Mouse (Mus musculus): Measurements from ENCODE around the gene Gpr89. TPM values are rescaled to one million over a fixed set of nuclear protein-coding genes. Genes with fewer than 3 reads are reported as not detected.

Gene Gpr89
- total RNA-seq, 1 experiment from 2014 or later = 12.8 TPM

DNA sequence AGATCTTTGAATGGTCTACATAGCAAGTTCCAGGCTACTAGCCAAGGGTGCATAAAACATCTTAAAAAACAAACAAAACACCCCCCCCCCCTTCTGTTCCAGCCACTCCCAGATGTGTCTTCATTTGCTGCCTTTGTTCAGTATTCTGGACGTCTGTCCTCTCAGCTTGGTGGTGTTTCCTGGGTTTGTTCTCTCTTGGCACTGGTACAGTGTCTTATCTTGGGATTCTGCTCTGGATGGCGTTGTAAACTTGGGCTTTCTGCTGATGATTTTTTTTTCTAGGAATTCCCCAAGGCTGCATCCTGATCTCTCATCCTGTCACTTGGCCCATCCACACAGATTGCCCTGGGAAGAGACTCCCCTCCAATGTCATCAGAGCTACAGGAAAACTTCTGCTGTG, 68.7 kb downstream of the Gpr89 start:
- ATAC-seq (replicated peaks in 1 of 2; ENCODE audit: insufficient read depth in 1 of 2, low FRiP score in 2 of 2, low TSS enrichment in 1 of 2, low read depth in 1 of 2, poor library complexity in 2 of 2, severe bottlenecking in 2 of 2) = 0 out of 4 replicates have a peak, but pooled peaks of 1 of the 2 experiments have one; percentile 7

DNA sequence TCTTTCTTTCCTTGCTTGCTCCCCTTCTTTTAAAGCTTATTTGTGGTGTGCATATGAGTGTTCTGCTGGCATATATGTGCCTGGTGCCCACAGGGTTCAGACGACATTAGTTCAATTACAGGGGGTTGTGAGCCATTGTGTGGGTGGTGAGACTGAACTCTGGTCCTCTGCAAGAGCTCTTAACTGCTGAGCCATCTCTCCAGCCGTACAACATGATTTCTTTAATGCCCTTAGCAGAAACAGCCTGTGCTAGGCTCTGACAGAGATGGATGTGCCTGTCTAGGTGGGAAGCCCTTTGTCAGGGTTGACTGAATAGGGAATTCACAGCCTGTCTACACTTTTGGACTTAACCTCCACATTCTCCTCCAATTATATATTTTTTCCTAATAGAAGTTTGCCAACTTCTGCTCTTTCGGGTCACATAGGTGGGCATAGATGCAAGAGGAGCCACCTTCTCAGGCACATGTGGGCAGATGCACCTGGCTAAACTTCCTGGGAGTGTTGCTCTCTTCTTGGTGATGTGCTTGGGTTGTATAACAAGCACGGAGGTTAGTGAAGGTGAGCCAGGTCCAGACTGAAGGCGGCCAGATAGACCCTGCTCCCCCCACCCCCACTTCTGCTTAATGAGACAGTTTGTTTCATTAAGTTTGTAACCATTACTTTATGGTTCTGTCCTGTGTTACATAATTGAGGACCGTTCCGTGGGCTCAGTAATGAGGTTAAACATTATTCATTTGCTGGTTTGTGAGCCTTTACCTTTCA, 70.4 kb downstream of the Gpr89 start:
- no peak for ATAC-seq (replicated peaks in 1 of 2; ENCODE audit: insufficient read depth in 1 of 2, low FRiP score in 2 of 2, low TSS enrichment in 1 of 2, low read depth in 1 of 2, poor library complexity in 2 of 2, severe bottlenecking in 2 of 2)

GRCm38 (mm10) chr3:96832930-96833329, 72.2 kb downstream of the Gpr89 start:
- ATAC-seq (replicated peaks in 1 of 2; ENCODE audit: insufficient read depth in 1 of 2, low FRiP score in 2 of 2, low TSS enrichment in 1 of 2, low read depth in 1 of 2, poor library complexity in 2 of 2, severe bottlenecking in 2 of 2) = no peak

- ATAC-seq (replicated peaks in 1 of 2; ENCODE audit: insufficient read depth in 1 of 2, low FRiP score in 2 of 2, low TSS enrichment in 1 of 2, low read depth in 1 of 2, poor library complexity in 2 of 2, severe bottlenecking in 2 of 2) = no peak
Observed at GRCm38 (mm10) chr3:96829856-96830255, 75.3 kb downstream of the Gpr89 start.

- ATAC-seq (replicated peaks in 1 of 2; ENCODE audit: insufficient read depth in 1 of 2, low FRiP score in 2 of 2, low TSS enrichment in 1 of 2, low read depth in 1 of 2, poor library complexity in 2 of 2, severe bottlenecking in 2 of 2) = no peak
Observed at GRCm38 (mm10) chr3:96828984-96829383, 76.2 kb downstream of the Gpr89 start, which contains the start of the genes Pdzk1 and Cd160. Gene Pdzk1, plus strand, starts transcription at chr3:96829284. Gene Cd160, minus strand, starts transcription at chr3:96829351.

DNA sequence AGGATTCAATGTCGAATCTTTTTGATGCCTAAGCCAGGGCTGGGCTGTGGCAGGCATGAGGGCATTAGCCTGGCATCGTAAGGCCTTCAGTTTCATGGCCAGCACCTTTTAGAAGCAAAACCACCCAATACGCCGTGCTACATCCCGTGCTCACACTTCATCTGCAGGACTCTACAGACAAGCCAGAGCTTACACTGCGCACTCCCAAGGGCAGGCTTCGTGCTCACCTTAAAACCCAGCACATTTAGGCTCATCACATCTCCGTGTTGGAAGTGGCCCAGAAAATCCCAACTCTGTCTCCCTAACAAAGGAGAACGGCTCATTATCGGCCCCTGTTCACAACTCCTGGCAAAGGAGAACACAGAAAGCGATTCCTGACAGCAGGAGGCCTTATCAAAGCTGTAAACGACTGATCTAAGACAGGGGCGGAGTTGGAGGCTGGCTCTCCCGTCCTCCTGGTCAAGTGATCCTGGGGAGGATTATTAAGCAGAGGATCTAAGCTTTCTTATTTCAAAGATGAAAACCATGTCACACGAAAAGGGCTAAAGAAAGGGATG, 76.8 kb downstream of the Gpr89 start:
- no peak for ATAC-seq (replicated peaks in 1 of 2; ENCODE audit: insufficient read depth in 1 of 2, low FRiP score in 2 of 2, low TSS enrichment in 1 of 2, low read depth in 1 of 2, poor library complexity in 2 of 2, severe bottlenecking in 2 of 2)

- no peak for ATAC-seq (replicated peaks in 1 of 2; ENCODE audit: insufficient read depth in 1 of 2, low FRiP score in 2 of 2, low TSS enrichment in 1 of 2, low read depth in 1 of 2, poor library complexity in 2 of 2, severe bottlenecking in 2 of 2)
Observed at GRCm38 (mm10) chr3:96825261-96825660, 79.9 kb downstream of the Gpr89 start.

- no peak for ATAC-seq (replicated peaks in 1 of 2; ENCODE audit: insufficient read depth in 1 of 2, low FRiP score in 2 of 2, low TSS enrichment in 1 of 2, low read depth in 1 of 2, poor library complexity in 2 of 2, severe bottlenecking in 2 of 2)
Observed at GRCm38 (mm10) chr3:96824614-96825013, 80.5 kb downstream of the Gpr89 start.

DNA sequence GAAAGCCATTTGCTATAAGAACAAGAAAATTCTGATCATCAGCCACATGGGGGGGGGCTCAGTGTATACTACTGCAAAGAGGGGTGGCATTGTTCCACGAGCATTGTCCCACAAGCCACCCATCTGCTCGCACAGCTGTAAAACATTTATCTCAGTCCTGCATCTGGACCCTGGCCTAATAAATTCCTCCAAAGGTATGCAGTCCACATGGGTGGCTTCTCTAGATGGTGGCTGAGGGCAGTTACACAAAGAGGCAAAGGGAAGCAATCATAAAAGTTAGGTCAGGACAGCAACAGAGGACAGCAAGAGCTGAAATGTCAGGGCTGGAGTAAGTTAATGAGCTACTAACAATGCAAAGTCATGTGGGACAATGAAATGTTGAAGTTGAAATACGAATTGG, 81.4 kb downstream of the Gpr89 start:
- ATAC-seq (replicated peaks in 1 of 2; ENCODE audit: insufficient read depth in 1 of 2, low FRiP score in 2 of 2, low TSS enrichment in 1 of 2, low read depth in 1 of 2, poor library complexity in 2 of 2, severe bottlenecking in 2 of 2) = no peak

DNA sequence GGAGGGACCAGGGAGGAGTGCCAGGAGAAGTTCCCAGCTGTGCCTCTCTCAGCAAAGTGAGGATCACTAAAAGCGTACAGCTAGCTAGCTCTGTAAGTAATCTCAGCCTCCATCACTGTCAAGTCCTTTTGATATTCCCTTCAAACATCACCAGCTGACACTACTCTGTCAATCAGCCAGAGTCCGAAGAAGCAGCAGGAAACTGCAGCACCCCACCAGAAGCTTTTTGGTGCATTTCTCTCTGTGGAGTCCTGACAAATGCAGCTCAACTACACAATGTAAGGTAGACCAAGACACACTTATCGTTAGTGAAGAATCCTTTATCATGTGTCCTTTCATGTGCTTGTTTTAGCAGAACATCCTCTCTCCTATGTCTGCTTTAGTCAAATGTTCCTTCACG, 83.6 kb downstream of the Gpr89 start:
- no peak for ATAC-seq (replicated peaks in 1 of 2; ENCODE audit: insufficient read depth in 1 of 2, low FRiP score in 2 of 2, low TSS enrichment in 1 of 2, low read depth in 1 of 2, poor library complexity in 2 of 2, severe bottlenecking in 2 of 2)

GRCm38 (mm10) chr3:96820116-96820915, 84.8 kb downstream of the Gpr89 start:
- no peak for ATAC-seq (replicated peaks in 1 of 2; ENCODE audit: insufficient read depth in 1 of 2, low FRiP score in 2 of 2, low TSS enrichment in 1 of 2, low read depth in 1 of 2, poor library complexity in 2 of 2, severe bottlenecking in 2 of 2)

Other genes starting within 250 kb of the Gpr89 start
- gene Ankrd35, start 235.2 kb downstream of the Gpr89 start, total RNA-seq (2017) = 0.06 TPM in 1 of 2 replicates, not detected in the other
- 13.1 and 19.0 TPM in 2 replicates for gene Pias3, start 209.0 kb downstream of the Gpr89 start, total RNA-seq (2017)
- gene Nudt17, start 196.8 kb downstream of the Gpr89 start, total RNA-seq (2017) = not detected in 2 replicates
- 23.1 and 24.8 TPM in 2 replicates for gene Polr3c, start 177.7 kb downstream of the Gpr89 start, total RNA-seq (2017)
- gene Rnf115, start 177.7 kb downstream of the Gpr89 start, total RNA-seq (2017) = 78.4 and 100 TPM in 2 replicates
- 0.45 and 2.3 TPM in 2 replicates for gene Pdzk1, start 76.1 kb downstream of the Gpr89 start, total RNA-seq (2017)
- gene Cd160, start 76.0 kb downstream of the Gpr89 start, total RNA-seq (2017) = 0.38 and 1.8 TPM in 2 replicates
- 0.19 TPM in 1 of 2 replicates, not detected in the other for gene Gja5, start 653 bp downstream of the Gpr89 start, total RNA-seq (2017)
- gene Gja8, start 20.7 kb upstream of the Gpr89 start, total RNA-seq (2017) = not detected in 2 replicates

All from hematopoietic stem cell, adult 5-6 weeks (primary cell).